Mouse (Mus musculus): ENCODE measurements at regions not wholly inside any gene's neighbourhood (a gene's known extent, or its start where the extent isn't known, plus 50 kb on each side); places are given as distances from the start of the nearest gene placed in this dataset.
"Not testable (repeated sequence)": the region's sequence is repeated elsewhere in the genome, so short reads cannot be mapped to it uniquely, and the experiment has no call there.

DNA sequence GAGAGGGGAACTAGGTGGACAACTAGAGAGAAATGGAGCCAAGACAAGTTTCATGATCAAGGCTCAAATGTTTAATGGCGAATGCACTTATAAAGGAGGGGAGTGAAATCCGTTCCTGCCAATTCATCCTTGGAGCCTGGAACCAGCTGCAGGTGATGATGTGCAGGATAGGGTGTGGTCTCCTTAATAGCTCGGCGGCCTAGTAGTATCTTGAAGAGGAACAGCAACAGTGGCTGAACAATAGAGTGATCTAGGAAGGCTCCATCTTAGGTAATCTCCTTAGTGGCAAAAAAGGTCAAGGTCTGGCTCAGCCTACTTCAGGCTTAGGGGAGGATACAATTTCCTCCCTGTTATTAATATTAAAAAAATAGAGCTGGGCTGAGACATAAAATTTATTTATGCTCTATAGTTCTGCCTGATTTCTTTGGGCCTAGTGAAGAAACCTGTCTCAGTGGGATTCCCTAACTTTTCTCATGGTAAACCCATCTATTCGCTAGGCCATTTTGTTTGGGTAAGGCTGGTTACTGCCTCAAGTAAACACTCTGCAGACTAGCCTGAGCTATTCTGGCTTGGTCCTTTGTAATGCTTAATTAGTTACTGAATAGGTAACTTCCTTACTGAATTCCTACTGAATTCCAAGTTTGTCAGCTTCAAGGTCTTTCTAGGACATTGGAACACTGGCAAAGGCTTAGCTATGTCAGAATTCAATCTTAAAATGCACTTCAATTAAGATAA is 2490.7 kb downstream of the Cntnap5b start:
- TF ChIP-seq CTCF (IDR thresholded peaks at IDR 0.05; ENCODE audit: borderline replicate concordance, insufficient read depth, low read depth, low read length); POLR2A (IDR thresholded peaks at IDR 0.05; ENCODE audit: borderline replicate concordance, insufficient read depth, low read length): not testable (repeated sequence)

All from cerebellum, adult 2 months (tissue).